Mouse (Mus musculus): ENCODE measurements at regions not wholly inside any gene's neighbourhood (a gene's known extent, or its start where the extent isn't known, plus 50 kb on each side); places are given as distances from the start of the nearest gene placed in this dataset.

DNA sequence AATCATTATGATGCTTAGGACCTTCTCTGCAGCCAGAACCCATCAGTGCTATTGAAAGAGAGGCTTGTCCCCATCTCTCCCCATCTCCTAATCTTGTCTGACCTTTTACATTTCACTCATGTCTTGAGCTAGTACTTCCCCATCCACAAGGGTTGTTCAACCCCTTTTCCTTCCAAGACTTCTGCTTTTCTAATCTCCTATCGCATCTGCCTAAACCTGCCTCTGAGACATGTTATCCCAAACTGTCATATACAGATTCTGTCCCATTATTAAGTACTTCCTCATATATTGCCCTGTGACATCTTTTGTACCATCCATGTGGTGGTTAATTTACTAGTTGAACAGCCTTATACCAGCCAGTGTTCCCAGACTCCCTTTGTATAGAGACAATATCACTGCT lies 225.7 kb downstream of the Gm4791 start:
- Histone ChIP-seq H3K27me3 (ENCODE audit: control insufficient read depth, insufficient read depth, insufficient read length) (peaks cover 19% of the 10 kb centered on the region), H3K36me3 (ENCODE audit: control insufficient read depth, insufficient read depth) (no peaks in the 10 kb centered on the region), H3K4me3 (no peak overlapping the region), H3ac (ENCODE audit: control insufficient read depth, insufficient read length) (no peak overlapping the region), H3K4me2 (ENCODE audit: low read depth) (no peak overlapping the region), H3K79me2 (ENCODE audit: control insufficient read depth, insufficient read depth) (no peaks in the 10 kb centered on the region)
- no peak for TF ChIP-seq TCF3 (IDR thresholded peaks at IDR 0.05; ENCODE audit: insufficient read length, low read depth)

DNA sequence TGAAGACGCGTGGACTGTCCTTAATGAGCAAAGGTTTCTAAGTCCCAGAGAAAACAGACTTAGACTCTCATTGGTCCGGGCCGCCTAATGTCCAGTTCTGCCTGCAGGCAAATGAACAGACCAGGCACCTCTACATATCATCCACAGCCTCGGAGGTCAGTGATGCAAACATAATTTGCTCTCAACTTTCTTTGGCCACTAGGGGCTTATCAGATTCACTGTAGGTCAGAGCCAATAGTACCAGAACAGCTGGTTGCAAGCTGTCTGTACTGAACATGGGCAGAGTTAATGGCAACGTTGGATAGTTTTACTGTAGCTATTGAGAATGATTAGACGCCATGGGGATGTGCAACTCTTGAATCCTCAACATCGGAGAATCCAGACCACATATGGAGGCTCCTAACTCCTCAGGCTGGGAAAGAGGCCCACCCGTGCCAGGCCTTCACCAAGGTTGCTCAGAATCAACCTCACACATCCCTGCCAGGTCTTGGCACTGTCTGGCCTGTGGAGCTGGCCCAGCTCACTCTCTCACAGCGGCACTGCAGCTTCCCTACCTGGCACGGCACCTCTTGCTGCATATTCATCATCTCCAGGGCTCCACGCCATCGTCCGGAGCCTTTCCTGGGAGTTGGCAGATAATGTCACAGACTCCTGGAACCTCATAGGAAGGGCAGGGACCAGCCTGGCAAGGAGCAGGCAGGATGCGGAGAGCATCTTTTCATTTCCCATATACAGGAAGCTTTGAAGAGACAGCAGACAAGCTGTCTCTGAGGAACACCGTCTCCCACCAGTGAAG lies 228.1 kb downstream of the Gm4791 start:
- H3K36me3 ChIP-seq (ENCODE audit: control insufficient read depth, insufficient read depth), result no peaks in the 10 kb centered on the region
- no peak overlapping the region for H3K4me2 ChIP-seq (ENCODE audit: low read depth)
- TF ChIP-seq MAX (IDR thresholded peaks at IDR 0.05; ENCODE audit: low read depth) (no peak), MYOD1 (IDR thresholded peaks at IDR 0.05; ENCODE audit: control insufficient read depth in 1 of 3, insufficient read length in 2 of 3, low read depth in 2 of 3) (no peak), POLR2AphosphoS2 (IDR thresholded peaks at IDR 0.05; ENCODE audit: insufficient read length, low read depth) (no peak), E2F4 (IDR thresholded peaks at IDR 0.05; ENCODE audit: insufficient read depth) (no peak), CEBPB (IDR thresholded peaks at IDR 0.05; ENCODE audit: insufficient read depth, poor library complexity, severe bottlenecking) (no peak), MYOG (IDR thresholded peaks at IDR 0.05; ENCODE audit: control insufficient read depth in 1 of 3, insufficient read depth in 1 of 3, insufficient read length in 2 of 3, low read depth in 2 of 3) (no peak), USF1 (IDR thresholded peaks at IDR 0.05; ENCODE audit: low read depth) (no peak), POLR2A (IDR thresholded peaks at IDR 0.05; ENCODE audit: insufficient read length, low read depth) (no peak), TCF12 (IDR thresholded peaks at IDR 0.05; ENCODE audit: insufficient read depth, poor library complexity, severe bottlenecking) (no peak), TCF3 (IDR thresholded peaks at IDR 0.05; ENCODE audit: insufficient read length, low read depth) (no peak), REST (IDR thresholded peaks at IDR 0.05; ENCODE audit: insufficient read depth, insufficient read length) (no peak), SRF (IDR thresholded peaks at IDR 0.05; ENCODE audit: control insufficient read depth, insufficient read length, low read depth) (no peak)
- H3K27me3 ChIP-seq (ENCODE audit: control insufficient read depth, insufficient read depth, insufficient read length), result peaks cover 19% of the 10 kb centered on the region
- H3K4me3 ChIP-seq, result no peak overlapping the region
- no peak overlapping the region for H3ac ChIP-seq (ENCODE audit: control insufficient read depth, insufficient read length)
- no peaks in the 10 kb centered on the region for H3K79me2 ChIP-seq (ENCODE audit: control insufficient read depth, insufficient read depth)

DNA sequence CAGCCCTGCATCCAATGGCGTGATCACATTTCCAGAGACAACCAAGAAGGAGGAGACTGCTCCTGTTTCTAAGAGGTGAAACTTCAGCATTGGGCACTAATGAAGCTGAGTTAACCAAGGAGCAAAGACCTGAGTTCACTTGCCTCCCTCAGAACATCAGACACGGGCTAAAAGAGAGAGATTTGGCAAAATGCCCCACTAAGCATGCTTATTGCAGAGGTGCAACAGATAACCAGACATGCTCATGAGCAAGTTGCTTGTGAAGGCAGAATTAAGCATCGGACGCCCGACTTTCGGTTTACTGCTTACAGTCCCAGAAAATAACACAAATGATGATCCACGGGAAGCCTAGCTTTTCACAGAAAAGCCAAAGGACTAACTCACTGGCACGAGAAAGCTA lies 228.8 kb downstream of the Gm4791 start:
- no peak overlapping the region for H3ac ChIP-seq (ENCODE audit: control insufficient read depth, insufficient read length)
- no peak overlapping the region for H3K4me2 ChIP-seq (ENCODE audit: low read depth)
- no peak overlapping the region for H3K4me3 ChIP-seq
- no peaks in the 10 kb centered on the region for H3K36me3 ChIP-seq (ENCODE audit: control insufficient read depth, insufficient read depth)
- H3K27me3 ChIP-seq (ENCODE audit: control insufficient read depth, insufficient read depth, insufficient read length), result peaks cover 19% of the 10 kb centered on the region
- TF ChIP-seq TCF3 (IDR thresholded peaks at IDR 0.05; ENCODE audit: insufficient read length, low read depth) (no peak), CEBPB (IDR thresholded peaks at IDR 0.05; ENCODE audit: insufficient read depth, poor library complexity, severe bottlenecking) (no peak), E2F4 (IDR thresholded peaks at IDR 0.05; ENCODE audit: insufficient read depth) (no peak), REST (IDR thresholded peaks at IDR 0.05; ENCODE audit: insufficient read depth, insufficient read length) (no peak), TCF12 (IDR thresholded peaks at IDR 0.05; ENCODE audit: insufficient read depth, poor library complexity, severe bottlenecking) (no peak), POLR2A (IDR thresholded peaks at IDR 0.05; ENCODE audit: insufficient read length, low read depth) (no peak), USF1 (IDR thresholded peaks at IDR 0.05; ENCODE audit: low read depth) (no peak), SRF (IDR thresholded peaks at IDR 0.05; ENCODE audit: control insufficient read depth, insufficient read length, low read depth) (no peak), MYOD1 (IDR thresholded peaks at IDR 0.05; ENCODE audit: control insufficient read depth in 1 of 3, insufficient read length in 2 of 3, low read depth in 2 of 3) (no peak), POLR2AphosphoS2 (IDR thresholded peaks at IDR 0.05; ENCODE audit: insufficient read length, low read depth) (no peak), MAX (IDR thresholded peaks at IDR 0.05; ENCODE audit: low read depth) (no peak), MYOG (IDR thresholded peaks at IDR 0.05; ENCODE audit: control insufficient read depth in 1 of 3, insufficient read depth in 1 of 3, insufficient read length in 2 of 3, low read depth in 2 of 3) (no peak)
- no peaks in the 10 kb centered on the region for H3K79me2 ChIP-seq (ENCODE audit: control insufficient read depth, insufficient read depth)

DNA sequence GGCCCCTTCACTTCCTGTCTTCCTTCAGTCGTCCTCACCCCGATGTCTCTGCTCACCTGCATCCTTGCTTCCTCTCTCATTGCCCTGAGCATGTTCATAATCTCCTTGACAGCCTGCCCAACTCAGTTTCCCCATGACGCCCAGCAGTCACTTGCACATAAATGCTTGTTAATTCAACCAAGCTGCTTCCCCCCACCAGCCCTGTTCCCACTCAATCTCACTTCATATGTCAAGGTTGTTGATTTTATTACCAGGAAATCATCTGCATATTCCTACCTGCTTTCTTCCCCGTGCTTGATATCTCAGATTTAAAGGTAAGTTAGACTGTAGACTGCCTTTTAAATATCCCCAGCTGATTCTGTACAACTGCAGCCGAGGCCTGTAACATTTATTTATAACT lies 230.2 kb downstream of the Gm4791 start:
- Histone ChIP-seq H3ac (ENCODE audit: control insufficient read depth, insufficient read length) (no peak overlapping the region), H3K4me2 (ENCODE audit: low read depth) (no peak overlapping the region), H3K27me3 (ENCODE audit: control insufficient read depth, insufficient read depth, insufficient read length) (peaks cover 19% of the 10 kb centered on the region), H3K36me3 (ENCODE audit: control insufficient read depth, insufficient read depth) (no peaks in the 10 kb centered on the region), H3K79me2 (ENCODE audit: control insufficient read depth, insufficient read depth) (no peaks in the 10 kb centered on the region), H3K4me3 (no peak overlapping the region)
- TF ChIP-seq E2F4 (IDR thresholded peaks at IDR 0.05; ENCODE audit: insufficient read depth), result no peak
- no peak for TF ChIP-seq TCF3 (IDR thresholded peaks at IDR 0.05; ENCODE audit: insufficient read length, low read depth)
- no peak for TF ChIP-seq MYOG (IDR thresholded peaks at IDR 0.05; ENCODE audit: control insufficient read depth in 1 of 3, insufficient read depth in 1 of 3, insufficient read length in 2 of 3, low read depth in 2 of 3)
- TF ChIP-seq TCF12 (IDR thresholded peaks at IDR 0.05; ENCODE audit: insufficient read depth, poor library complexity, severe bottlenecking), result no peak
- TF ChIP-seq SRF (IDR thresholded peaks at IDR 0.05; ENCODE audit: control insufficient read depth, insufficient read length, low read depth), result no peak
- TF ChIP-seq CEBPB (IDR thresholded peaks at IDR 0.05; ENCODE audit: insufficient read depth, poor library complexity, severe bottlenecking), result no peak
- no peak for TF ChIP-seq MYOD1 (IDR thresholded peaks at IDR 0.05; ENCODE audit: control insufficient read depth in 1 of 3, insufficient read length in 2 of 3, low read depth in 2 of 3)
- TF ChIP-seq REST (IDR thresholded peaks at IDR 0.05; ENCODE audit: insufficient read depth, insufficient read length), result no peak
- TF ChIP-seq POLR2A (IDR thresholded peaks at IDR 0.05; ENCODE audit: insufficient read length, low read depth), result no peak
- no peak for TF ChIP-seq MAX (IDR thresholded peaks at IDR 0.05; ENCODE audit: low read depth)
- no peak for TF ChIP-seq POLR2AphosphoS2 (IDR thresholded peaks at IDR 0.05; ENCODE audit: insufficient read length, low read depth)
- TF ChIP-seq USF1 (IDR thresholded peaks at IDR 0.05; ENCODE audit: low read depth), result no peak

DNA sequence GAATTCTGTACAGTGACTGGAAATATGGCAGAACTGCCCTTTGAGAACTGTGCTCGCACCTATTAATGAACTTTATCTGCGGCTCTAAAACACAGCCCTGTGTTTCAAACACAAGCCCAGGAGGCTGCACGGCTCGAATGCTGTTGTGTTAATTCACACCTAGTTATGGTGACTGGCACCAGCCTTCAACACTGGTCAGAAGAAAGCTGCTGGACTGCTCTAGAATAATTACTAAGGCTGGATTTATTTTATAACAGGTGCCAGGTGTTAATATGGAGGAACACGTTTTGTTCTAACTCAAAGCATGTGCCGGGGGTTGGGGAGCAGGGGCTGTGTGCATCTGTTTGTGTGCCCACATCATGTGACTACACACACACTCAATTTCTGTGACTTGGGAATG lies 230.8 kb downstream of the Gm4791 start:
- Histone ChIP-seq H3K4me2 (ENCODE audit: low read depth) (no peak overlapping the region), H3K36me3 (ENCODE audit: control insufficient read depth, insufficient read depth) (no peaks in the 10 kb centered on the region), H3K79me2 (ENCODE audit: control insufficient read depth, insufficient read depth) (no peaks in the 10 kb centered on the region), H3K4me3 (no peak overlapping the region), H3K27me3 (ENCODE audit: control insufficient read depth, insufficient read depth, insufficient read length) (peaks cover 19% of the 10 kb centered on the region), H3ac (ENCODE audit: control insufficient read depth, insufficient read length) (no peak overlapping the region)
- no peak for TF ChIP-seq TCF12 (IDR thresholded peaks at IDR 0.05; ENCODE audit: insufficient read depth, poor library complexity, severe bottlenecking)
- TF ChIP-seq E2F4 (IDR thresholded peaks at IDR 0.05; ENCODE audit: insufficient read depth), result no peak
- TF ChIP-seq REST (IDR thresholded peaks at IDR 0.05; ENCODE audit: insufficient read depth, insufficient read length), result no peak
- TF ChIP-seq POLR2A (IDR thresholded peaks at IDR 0.05; ENCODE audit: insufficient read length, low read depth), result no peak
- no peak for TF ChIP-seq MYOG (IDR thresholded peaks at IDR 0.05; ENCODE audit: control insufficient read depth in 1 of 3, insufficient read depth in 1 of 3, insufficient read length in 2 of 3, low read depth in 2 of 3)

All from myocyte (in vitro differentiated cells).